Mouse (Mus musculus) CH12.LX (cell line): ENCODE measurements around the gene Tlnrd1.

Experiments used
- CHD2 ChIP-seq: IDR thresholded peaks from 2 replicates; pipeline ENCODE4 v1.6.1; 2011; ENCODE audit warnings: low read length, improper control_type of control experiment
- CTCF ChIP-seq, 2 experiments: IDR thresholded peaks in 1 of 2; conservative IDR thresholded peaks in 1 of 2; 2 replicates each; pipeline ENCODE4 v1.5.1; 2011 to 2012; ENCODE audit warnings: low read depth in 2 of 2, low read length in 2 of 2, improper control_type of control experiment in 1 of 2, inconsistent platforms in 1 of 2, mild to moderate bottlenecking in 1 of 2, moderate library complexity in 1 of 2
- POLR2AphosphoS2 ChIP-seq: IDR thresholded peaks from 2 replicates; pipeline ENCODE4 v1.6.1; 2011; ENCODE audit warnings: low read depth, low read length, improper control_type of control experiment
- RAD21 ChIP-seq: IDR thresholded peaks from 2 replicates; pipeline ENCODE4 v1.6.1; 2011; ENCODE audit warnings: low read depth, mild to moderate bottlenecking, low read length, improper control_type of control experiment, moderate library complexity
- TCF12 ChIP-seq: IDR thresholded peaks from 2 replicates; pipeline ENCODE4 v1.6.1; 2014; ENCODE audit warnings: low read depth, mild to moderate bottlenecking, inconsistent platforms, low read length, improper control_type of control experiment
- ZKSCAN1 ChIP-seq: IDR thresholded peaks from 2 replicates; pipeline ENCODE4 v1.6.1; 2012; ENCODE audit warnings: low read depth, inconsistent platforms, low read length, improper control_type of control experiment, borderline replicate concordance

DNA sequence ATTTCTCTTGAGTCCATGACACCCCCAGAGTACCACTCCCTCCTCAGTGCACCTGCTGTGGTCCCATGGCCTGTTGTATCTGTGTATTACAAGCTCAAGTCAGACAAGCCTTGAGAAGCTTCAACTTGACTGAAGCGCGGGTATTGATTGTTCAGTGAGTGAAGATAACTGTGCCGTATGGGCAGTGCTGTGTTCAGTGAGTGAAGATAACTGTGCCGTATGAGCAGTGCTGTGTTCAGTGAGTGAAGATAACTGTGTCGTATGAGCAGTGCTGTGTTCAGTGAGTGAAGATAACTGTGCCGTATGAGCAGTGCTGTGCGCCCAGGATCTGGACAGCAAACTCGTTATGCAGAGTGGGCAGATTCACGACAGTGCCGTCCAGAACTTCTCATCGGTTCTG, 14.2 kb upstream of the Tlnrd1 start:
- TF ChIP-seq ZKSCAN1 (no peak), CTCF (conservative IDR thresholded peaks at IDR 0.05 in 1 of 2, IDR thresholded peaks at IDR 0.05 in 1 of 2; ENCODE audit: low read depth in 2 of 2, low read length in 2 of 2) (no peak), CHD2 (no peak), POLR2AphosphoS2 (no peak), TCF12 (no peak), RAD21 (no peak)
